Mouse (Mus musculus): ENCODE data around the gene Actr10.

The Actr10 gene

DNA sequence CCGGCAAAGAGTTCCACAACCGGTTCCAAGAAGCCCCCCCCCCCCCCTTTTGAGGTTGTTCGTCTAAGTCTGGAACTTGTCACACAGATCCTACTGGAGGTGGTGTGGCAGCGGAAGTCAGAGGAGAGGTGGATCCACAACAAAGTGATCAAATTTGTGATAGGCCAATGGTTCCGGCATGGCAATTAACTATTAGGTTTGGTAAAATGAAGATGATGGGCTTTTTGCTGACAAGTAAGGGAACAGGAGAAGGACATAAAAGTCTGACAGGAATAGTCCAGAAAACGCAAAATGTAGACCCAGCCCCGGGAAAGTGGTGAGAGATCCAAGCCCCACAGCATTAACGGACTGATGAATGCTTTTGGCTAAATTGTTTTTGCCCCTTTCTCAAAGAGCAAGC lies 29.9 kb downstream of the Actr10 start:
- DNase-seq (ENCODE audit: low read depth, low spot score): no peak

DNA sequence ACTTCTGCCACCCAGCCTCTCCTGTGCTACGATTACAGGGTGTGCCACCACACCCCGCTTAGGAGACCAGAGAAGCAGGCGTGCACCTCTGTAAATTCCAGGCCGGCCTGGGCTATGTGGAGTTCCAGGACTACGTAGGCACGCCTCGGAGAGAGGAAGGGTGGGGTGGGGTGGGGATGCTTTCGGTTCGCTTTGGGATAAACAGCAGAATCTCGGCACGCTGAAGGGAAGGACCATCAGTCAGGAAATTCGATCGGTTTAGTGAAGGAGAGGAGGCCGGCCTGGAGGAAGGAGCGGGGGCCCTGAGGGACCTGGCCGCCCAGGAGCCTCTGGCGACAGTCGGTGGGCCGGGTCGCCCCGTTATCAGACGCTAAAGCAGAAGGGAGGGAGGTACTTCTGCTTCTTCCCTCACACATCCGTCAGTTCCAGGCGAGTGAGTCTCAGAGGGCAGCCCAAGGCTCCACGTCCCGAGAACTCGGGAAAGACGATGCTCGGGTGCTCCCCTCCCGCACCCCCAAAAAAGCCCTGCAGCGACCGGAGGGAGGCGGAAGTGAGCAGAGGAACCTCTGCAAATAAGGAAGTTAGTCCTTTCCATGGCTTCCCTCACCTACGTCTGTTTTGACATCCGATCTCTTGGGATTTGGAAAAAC lies 30.6 kb downstream of the Actr10 start:
- DNase-seq (ENCODE audit: low read depth, low spot score): peak; percentile 90

DNA sequence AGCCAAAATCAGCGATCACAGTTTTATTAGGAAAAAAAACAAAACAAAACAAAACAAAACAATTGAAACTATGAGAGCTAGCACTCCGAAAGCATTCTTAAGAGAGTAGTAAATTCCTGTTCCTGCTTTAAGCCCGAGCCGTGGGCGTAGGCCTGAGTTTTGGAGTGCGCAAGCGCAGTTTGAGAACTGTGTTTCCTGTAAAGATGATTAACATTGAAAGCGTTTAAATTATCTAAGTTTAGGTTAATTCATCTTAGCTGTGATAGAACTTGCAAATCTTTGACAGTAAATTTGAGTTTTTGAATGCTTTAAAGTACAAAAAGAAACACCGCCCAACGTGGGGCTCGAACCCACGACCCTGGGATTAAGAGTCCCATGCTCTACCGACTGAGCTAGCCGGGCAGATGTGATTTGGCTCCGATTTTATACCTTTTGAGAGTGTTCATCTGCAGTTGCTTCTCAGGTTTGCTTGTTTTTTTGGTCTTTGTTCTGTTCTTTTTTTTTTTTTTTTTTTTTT lies 31.2 kb downstream of the Actr10 start:
- peak; percentile 86 for DNase-seq (ENCODE audit: low read depth, low spot score)

DNA sequence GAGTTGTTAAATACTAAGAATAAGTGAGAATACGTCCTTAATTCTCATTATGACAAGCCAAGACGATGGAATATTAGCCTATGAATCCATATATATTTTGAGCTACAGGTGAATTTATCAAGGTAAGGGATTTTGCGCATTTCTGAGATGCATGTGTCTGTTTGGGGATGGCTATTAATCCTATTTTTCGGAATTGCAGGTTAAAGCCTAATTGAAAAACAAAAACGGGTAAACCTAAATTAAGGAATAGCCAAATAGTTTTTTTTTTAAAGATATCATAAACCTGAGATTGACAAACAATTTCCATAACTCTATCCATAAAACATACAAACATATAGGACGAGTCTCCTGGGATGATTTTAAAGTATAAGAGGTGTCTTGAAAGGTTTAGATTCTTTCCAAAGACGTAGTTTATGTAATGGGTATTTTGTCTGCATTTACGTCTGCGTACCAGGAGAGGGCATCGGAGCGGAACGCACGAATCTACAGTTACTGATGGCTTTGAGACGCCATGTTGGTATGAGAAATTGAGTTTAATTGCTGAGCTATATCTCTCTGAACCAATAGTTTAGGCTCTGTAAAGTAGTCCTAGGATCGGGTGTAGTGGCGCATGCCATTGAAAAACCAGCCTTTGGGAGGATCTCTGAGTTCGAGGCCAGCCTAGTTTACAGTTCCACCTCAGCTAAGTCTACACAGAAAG lies 32.0 kb downstream of the Actr10 start:
- peak; percentile 90 for DNase-seq (ENCODE audit: low read depth, low spot score)

DNA sequence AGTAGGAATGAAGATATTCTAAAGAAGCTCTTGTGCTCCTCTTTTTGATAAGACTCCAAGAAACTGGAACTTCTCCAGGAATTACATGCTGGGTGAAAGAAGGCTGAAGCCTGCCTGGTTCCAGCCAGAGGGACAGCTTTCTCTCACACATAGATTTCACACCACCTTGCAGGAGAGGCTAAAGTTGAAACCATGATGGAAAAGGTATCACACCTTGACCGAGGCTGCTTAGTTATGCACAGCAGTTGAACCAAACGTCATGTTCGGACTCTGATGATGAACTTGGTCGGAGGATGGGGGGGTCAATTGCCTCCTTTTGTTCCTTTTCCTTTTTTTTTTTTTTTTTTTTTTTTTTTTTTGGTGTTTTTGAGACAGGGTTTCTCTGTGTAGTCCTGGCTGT lies 36.2 kb downstream of the Actr10 start:
- DNase-seq (ENCODE audit: low read depth, low spot score): no peak

DNA sequence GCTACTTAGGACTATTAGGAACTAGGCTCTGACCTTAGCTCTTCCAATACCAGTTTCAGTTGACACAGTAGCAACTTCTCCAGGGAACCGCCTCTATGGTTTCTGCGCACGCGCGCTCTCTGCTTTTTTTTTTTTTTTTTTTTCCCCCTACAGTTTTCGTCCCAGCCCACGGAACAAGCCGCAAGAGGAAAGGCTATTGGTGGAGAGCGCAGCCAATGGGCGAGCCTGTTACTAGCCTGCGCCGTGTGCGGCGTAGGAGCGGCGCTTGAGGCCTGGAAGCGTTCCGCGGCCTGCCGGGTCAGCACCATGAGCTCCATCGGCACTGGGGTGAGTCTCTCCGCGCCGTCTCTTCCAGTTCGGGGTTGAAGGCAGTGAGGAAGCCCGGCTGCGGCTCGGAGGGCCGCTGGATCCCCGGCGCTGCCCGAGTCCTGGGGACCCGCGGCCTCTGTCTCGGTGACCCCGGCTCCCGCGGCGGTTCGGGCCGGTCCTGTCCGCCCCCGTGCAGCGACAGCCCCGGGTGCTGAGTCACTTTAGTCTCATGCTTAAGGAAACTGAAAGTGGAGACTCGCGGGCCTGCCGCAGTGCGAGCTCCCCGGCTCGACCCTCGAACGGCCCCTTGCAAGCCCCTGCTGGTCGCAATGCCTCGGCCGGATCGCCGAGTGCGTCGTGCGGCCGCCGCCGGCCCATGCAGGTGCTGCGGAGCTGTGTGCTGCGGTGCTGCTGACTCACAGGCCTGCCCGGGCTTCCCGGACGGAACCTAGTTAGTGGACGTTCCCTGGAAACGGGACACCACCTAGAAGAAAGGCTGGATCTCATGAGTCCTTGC lies 37.0 kb downstream of the Actr10 start, which contains the start of gene Psma3:
Gene Psma3, plus strand, starts transcription at position 181 of the 826 bp plus-strand sequence.
- DNase-seq (ENCODE audit: low read depth, low spot score): peak; percentile 98

DNA sequence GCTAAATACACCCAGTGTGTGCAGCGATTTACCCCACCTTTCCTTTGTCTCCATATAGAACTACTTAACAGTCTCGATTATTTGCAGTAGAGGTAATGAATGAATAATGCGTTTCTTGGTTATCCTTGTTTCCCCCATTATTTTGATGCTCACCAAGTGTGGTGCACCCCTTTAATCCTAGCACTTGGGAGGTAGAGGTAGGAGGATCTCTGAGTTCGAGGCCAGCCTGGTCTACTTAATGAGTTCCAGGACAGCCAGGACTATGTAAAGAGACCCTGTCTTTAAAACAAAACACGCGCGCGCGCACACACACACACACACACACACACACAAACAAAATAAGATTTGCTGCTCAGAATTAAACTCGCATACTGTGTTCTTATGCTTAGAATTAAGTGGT lies 37.7 kb downstream of the Actr10 start:
- DNase-seq (ENCODE audit: low read depth, low spot score): no peak

DNA sequence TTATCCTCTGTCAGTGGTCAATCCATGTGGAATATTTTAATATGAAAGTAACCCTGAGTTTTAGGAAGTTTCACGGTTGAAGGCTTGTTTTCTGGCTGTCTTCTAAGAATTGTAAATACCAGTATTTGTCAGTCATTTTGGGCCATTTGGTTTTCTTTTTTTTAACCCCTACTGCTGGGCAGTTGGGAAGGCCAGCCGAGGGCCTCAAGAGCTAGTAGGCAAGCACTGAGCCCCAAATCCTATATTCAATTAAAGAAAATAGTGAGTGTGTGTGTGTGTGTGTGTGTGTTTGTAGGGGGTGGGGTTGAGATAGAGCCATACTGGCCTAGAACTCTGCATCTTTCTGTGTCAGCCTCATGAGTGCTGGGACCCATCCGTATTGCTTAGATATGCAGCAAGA lies 38.2 kb downstream of the Actr10 start:
- DNase-seq (ENCODE audit: low read depth, low spot score): no peak

DNA sequence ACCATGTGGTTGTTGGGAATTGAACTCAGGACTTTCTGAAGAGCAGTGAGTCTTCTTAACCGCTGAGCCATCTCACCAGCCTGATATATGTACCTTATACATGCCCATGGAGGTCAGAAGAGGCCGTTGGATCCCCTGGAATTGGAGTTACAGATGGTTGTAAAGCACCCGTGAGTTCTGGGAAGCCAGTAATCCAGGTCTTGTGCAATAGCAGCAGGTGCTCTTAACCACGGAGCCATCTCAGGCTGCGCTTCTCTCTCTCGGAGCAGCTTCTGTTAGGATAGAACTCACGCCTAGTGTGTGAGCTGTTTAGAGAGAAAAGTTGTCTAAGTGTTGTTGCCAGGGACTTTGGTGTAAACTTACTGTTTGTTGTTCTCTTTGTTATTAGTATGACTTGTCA lies 40.7 kb downstream of the Actr10 start:
- no peak for DNase-seq (ENCODE audit: low read depth, low spot score)

DNA sequence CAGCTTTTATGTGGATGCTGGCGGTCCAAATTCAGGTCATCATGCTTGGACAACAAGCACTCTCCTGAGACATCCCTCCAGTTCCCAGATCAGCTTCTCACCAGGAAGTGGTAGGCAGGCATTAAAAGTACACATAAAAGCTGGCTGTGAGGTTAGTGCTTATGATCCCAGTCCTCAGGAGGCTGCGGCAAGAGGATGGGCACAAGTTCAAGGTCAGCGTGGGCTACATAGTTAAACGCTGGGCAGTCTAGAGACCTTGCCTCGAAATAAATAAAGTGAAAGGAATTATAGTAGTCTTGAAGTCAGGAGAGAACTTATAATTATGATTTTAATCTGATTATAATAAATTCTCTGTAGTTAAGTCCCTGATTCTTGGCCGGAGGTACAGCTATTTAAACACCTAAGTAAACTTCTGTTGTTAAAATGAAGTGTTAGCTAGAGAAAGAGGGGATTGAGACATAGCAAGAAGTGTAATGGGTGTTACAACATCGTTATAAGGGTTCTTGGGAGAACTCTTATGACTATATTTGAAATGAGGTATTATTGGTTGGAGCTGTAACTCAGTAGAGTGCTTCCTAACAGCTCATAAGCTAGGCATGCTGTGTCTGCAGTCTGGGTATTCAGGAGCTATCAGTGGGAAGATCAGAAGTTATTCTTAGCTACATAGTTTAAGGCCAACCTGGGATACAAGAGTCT lies 47.3 kb downstream of the Actr10 start:
- no peak for DNase-seq (ENCODE audit: low read depth, low spot score)

DNA sequence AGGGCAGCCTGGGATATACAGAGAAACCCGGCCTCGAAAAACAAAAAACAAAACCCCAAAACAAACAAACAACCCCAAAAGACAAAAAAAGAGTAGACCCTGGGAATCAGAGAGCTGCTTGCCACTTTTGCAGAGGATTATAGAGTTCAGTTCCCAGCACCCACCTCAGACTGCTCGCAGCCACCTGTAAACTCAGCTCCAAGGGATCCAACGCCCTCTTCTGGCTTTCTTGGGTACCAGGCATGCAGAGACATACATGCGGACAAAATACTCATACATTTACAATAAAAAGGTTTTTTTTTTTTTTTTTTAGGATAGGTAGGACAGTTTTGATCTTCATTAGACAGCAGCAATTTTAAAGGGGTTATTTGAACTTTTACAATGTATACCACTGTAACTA lies 59.6 kb downstream of the Actr10 start:
- peak; percentile 65 for DNase-seq (ENCODE audit: low read depth, low spot score)

DNA sequence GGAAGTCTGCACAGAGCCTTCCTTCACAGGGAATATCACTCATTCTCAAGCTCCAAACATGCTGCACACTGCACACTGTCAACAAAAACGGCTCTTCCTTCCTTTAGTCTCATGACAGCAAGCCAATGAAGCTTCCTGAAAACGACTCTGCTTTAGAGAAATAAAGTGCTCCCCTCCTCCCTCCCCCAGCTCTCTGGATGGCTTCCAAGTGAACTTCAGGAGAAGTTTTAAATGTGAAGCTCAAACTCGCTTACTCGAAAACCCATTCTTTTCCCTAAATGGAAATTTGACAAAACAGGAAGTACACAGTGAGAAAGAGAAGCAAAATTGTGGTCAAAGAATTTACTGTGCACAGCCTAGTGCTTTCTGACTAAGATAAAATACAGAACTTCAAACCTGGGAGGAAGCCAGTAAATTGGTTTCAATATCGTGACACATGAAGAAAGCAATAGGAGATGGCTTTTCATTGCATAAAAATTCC lies 61.8 kb downstream of the Actr10 start:
- DNase-seq (ENCODE audit: low read depth, low spot score): no peak

DNA sequence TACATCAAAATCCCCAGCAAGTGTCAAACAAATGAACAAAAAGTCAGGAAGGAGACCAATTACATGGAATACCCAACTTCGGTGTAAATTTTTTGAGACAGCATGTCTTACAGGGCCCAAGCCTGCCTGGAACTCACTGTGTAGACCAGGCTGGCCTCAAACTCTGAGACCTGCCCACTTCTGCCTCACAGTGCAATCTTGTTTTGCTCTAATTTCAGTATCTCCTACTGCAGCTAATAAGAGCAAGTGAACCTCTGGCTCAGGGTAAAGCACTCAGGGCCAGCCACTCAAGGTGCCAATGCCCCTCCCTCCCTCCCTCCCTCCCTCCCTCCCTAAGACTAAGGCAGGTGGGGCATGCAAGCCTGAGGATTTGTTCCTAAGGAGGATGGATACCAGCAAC lies 62.7 kb downstream of the Actr10 start:
- no peak for DNase-seq (ENCODE audit: low read depth, low spot score)

DNA sequence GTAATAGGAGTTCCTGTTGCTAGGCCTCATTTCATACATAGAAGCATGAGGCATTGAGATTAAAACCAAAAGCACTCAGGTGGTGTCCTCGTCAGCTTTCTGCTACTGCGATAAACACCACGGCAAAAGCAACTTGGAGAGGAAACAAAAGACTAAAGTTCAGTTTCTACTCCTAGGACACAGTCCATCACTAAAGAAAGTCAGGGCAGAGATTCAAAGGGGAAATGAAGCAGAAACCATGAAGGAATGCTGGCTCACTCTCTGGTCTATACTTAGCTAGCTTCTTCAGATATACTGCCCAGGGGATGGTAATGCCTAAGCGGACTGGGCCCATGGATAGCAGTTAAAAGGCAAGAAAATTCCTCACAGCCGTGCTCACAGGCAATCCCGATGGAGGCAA lies 63.8 kb downstream of the Actr10 start:
- no peak for DNase-seq (ENCODE audit: low read depth, low spot score)

DNA sequence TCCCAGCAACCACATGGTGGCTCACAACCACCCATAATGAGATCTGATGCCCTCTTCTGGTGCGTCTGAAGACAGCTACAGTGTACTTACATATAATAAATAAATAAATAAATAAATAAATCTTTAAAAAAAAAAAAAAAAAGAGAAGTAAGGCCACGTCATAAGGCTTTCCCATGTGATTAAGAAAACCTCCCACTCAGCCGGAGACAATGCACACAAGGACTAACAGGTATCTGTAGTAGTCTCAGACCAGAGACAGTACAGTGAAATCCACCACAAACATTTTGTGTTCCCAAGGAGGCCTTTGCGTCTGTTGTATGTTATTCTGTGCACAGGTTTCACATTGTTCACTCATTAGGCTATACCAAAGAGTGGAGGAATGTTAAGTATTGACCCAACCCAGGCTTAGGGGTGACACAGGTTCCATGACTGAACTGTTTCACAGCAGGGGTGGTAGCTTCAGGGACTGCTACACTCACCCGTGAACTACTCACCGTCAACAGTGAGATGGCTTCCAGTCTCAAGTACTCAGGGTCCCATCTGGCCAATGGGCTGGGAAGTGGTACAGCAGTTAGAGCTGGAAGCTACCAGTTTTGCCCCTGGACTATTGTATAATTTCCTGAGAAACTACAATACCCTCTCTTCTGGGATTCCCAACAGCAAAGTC lies 66.2 kb downstream of the Actr10 start:
- peak; percentile 89 for DNase-seq (ENCODE audit: low read depth, low spot score)

DNA sequence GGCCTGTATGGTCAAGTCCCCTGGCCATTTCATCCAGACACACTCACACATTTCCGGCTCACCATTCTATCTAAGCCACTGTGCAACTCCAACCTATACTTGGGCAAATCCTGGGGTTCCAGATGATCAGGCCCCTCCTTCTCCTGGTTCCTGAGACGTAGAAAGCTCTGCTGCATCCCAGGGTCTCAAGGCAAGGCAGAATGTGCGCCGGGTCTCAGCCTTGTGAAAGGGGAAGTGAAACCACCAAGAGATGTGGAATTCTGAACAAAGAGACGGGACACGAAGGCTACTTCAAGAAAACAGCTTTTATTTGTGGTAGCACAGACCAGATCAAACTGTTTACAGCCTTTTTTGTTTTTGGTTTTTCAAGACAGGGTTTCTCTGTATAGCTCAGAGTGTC lies 68.5 kb downstream of the Actr10 start:
- DNase-seq (ENCODE audit: low read depth, low spot score): no peak

DNA sequence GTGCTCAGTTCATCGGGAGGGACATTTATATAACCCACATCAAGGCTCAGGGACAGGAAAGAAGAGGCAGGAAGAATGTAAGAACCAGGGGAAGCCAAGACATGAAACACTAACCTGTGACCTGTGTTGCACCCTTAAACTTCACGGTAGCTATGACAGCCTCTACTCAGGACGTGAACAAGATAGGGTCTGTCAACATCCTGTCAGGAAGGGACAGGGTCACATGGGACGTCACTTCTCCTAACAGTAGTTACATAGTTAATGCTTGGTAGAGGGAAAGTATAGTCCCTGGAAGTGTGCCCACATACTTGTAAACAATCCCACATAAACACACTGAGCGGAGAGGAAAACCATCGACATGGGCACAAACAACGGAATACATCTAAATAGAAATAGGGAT lies 69.2 kb downstream of the Actr10 start:
- no peak for DNase-seq (ENCODE audit: low read depth, low spot score)

DNA sequence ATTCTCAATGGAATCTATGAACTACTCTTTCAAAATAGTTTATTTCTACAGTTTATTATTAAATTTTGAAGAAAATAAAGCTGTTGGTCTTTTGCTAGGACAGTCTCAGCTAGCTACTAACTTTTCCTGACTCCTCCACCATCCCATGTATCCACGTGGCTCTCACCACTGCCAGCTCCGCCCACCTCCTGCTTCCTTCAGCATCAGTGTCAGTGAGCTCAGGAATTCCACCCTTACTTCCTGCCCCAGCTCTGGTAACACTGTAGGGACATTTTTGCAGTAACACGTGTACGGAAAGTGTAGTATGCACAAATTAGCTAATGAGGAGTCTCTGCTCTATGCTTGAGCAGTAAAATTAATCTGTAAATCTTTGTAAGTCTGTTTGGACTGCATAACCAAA lies 72.1 kb downstream of the Actr10 start:
- DNase-seq (ENCODE audit: low read depth, low spot score): peak; percentile 82

All from ZHBTc4 (cell line).